Mouse (Mus musculus): ENCODE measurements around the gene Cpa5. TPM values are rescaled to one million over a fixed set of nuclear protein-coding genes. Genes with fewer than 3 reads are reported as not detected.

Cpa5 gene
- total and polyA plus RNA-seq, 2 experiments from 2014 or later: not detected

DNA sequence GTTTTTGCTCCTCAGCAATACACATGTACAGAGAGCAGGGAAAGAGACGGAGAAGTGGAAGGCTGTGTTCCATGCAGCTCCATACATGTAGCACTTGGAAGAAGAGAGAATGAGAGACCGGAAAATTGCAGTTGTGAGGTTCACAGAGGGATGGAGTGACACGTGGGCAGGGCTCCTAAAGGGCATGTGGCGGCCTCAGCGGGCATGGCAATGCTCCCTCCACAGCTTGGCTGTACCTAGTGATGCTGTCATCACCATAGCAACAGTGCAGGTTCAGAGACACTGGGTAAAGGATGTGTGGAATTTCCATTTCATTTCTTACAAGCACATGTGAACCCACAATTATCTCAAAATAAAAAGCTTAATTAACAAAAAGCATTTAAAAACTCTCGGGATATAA lies 67.7 kb downstream of the Cpa5 start:
- Histone ChIP-seq H3K36me3 (ENCODE audit: insufficient read depth) (no peaks in the 10 kb centered on the region), H3K4me3 (ENCODE audit: low read depth, low read length) (no peak overlapping the region), H3K9me3 (ENCODE audit: low read length) (no peaks in the 10 kb centered on the region), H3K9ac (no peak overlapping the region), H3K4me2 (ENCODE audit: low read depth) (no peak overlapping the region), H3K4me1 (ENCODE audit: insufficient read depth) (peaks cover 29% of the 10 kb centered on the region), H3K27me3 (ENCODE audit: insufficient read depth, low read length) (no peaks in the 10 kb centered on the region), H3K27ac (ENCODE audit: low read depth, low read length) (0 out of 2 replicates have a peak overlapping the region, but pooled peaks have one; percentile 42)
- DNase-seq: peak; percentile 59
- ATAC-seq: peak; percentile 72
- 26% methylated on average over 6 of the region's 6 CpGs for WGBS
- no peak for TF ChIP-seq CTCF (IDR thresholded peaks at IDR 0.05; ENCODE audit: low read depth)

DNA sequence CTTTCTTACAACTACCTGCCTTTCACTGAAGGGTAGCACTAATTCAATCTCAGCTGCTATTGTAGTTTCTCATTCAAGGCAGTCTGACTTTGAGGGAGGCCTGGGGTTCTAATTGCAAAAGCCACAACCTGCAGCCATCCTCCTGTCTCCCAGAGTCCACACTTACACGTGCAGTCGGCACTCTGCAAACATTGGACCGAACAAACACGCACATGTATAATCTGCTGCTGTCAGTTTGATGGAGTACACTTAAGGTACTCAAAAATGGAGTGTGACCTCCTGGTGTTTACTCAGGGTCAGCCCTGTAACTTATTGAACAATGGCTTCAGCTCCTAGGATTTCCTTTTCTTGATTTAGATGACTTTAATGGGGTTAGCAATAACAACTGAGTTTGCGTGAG lies 68.8 kb downstream of the Cpa5 start:
- Histone ChIP-seq H3K4me2 (ENCODE audit: low read depth) (no peak overlapping the region), H3K9me3 (ENCODE audit: low read length) (no peaks in the 10 kb centered on the region), H3K27ac (ENCODE audit: low read depth, low read length) (peak overlapping the region; percentile 22; the same call in 1 of the 2 replicates), H3K4me3 (ENCODE audit: low read depth, low read length) (no peak overlapping the region), H3K9ac (no peak overlapping the region), H3K4me1 (ENCODE audit: insufficient read depth) (peaks cover 18% of the 10 kb centered on the region), H3K36me3 (ENCODE audit: insufficient read depth) (no peaks in the 10 kb centered on the region), H3K27me3 (ENCODE audit: insufficient read depth, low read length) (no peaks in the 10 kb centered on the region)
- no peak for ATAC-seq
- DNase-seq: no peak
- no peak for TF ChIP-seq CTCF (IDR thresholded peaks at IDR 0.05; ENCODE audit: low read depth)
- 69% methylated on average over 5 of the region's 5 CpGs for WGBS

DNA sequence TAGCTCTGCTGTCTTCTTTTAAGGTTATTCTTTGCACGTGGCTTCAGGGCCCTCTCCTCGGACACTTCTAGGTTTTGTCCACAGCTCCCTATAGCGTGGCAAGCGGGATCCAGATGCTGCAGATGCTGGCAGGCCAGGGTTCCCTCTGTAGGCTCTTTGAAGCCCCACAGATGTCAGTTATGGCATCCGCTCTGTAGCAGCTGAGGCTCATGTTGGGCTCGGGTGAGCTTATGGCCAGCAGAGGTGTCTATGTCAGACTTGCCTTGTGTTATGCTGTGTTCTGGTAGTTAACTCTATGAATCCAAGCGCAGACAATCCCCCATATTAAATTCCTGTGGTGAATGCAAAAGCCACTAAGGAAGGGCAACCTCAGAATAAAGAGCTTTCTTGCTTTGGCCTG lies 69.6 kb downstream of the Cpa5 start:
- H3K9me3 ChIP-seq (ENCODE audit: low read length): no peaks in the 10 kb centered on the region
- no peaks in the 10 kb centered on the region for H3K36me3 ChIP-seq (ENCODE audit: insufficient read depth)
- no peak for TF ChIP-seq CTCF (IDR thresholded peaks at IDR 0.05; ENCODE audit: low read depth)
- H3K27ac ChIP-seq (ENCODE audit: low read depth, low read length): no peak overlapping the region
- DNase-seq (no peak), ATAC-seq (no peak)
- H3K27me3 ChIP-seq (ENCODE audit: insufficient read depth, low read length): no peaks in the 10 kb centered on the region
- H3K9ac ChIP-seq: no peak overlapping the region
- WGBS: 88% methylated on average over 7 of the region's 7 CpGs
- no peak overlapping the region for H3K4me2 ChIP-seq (ENCODE audit: low read depth)
- H3K4me3 ChIP-seq (ENCODE audit: low read depth, low read length): no peak overlapping the region
- H3K4me1 ChIP-seq (ENCODE audit: insufficient read depth): peaks cover 10% of the 10 kb centered on the region

Other genes starting within 250 kb of the Cpa5 start
- gene Zc3hc1, start 220.0 kb upstream of the Cpa5 start, total RNA-seq (2014; rRNA removed): 56.7 and 57.2 TPM in 2 replicates
- 69.4 and 71.9 TPM in 2 replicates for gene Zc3hc1, start 220.0 kb upstream of the Cpa5 start, polyA plus RNA-seq (2015; fragmentation: Nextera tagmentation; extraction: Ambion mirVana)
- 111 and 160 TPM in 2 replicates for gene Klhdc10, start 209.1 kb upstream of the Cpa5 start, total RNA-seq (2014; rRNA removed)
- gene Klhdc10, start 209.1 kb upstream of the Cpa5 start, polyA plus RNA-seq (2015; fragmentation: Nextera tagmentation; extraction: Ambion mirVana): 17.7 and 24.3 TPM in 2 replicates
- gene Tmem209, start 101.2 kb upstream of the Cpa5 start, total RNA-seq (2014; rRNA removed): 44.4 and 49.8 TPM in 2 replicates
- gene Tmem209, start 101.2 kb upstream of the Cpa5 start, polyA plus RNA-seq (2015; fragmentation: Nextera tagmentation; extraction: Ambion mirVana): 19.7 and 24.2 TPM in 2 replicates
- gene Ssmem1, start 101.2 kb upstream of the Cpa5 start, total RNA-seq (2014; rRNA removed): 0.95 and 1.4 TPM in 2 replicates
- gene Ssmem1, start 101.2 kb upstream of the Cpa5 start, polyA plus RNA-seq (2015; fragmentation: Nextera tagmentation; extraction: Ambion mirVana): 0.29 TPM in 1 of 2 replicates, not detected in the other
- gene Cpa2, start 69.4 kb upstream of the Cpa5 start, total RNA-seq (2014; rRNA removed): 6.8 and 10.0 TPM in 2 replicates
- 16.6 and 17.1 TPM in 2 replicates for gene Cpa2, start 69.4 kb upstream of the Cpa5 start, polyA plus RNA-seq (2015; fragmentation: Nextera tagmentation; extraction: Ambion mirVana)
- gene Cpa4, start 42.6 kb upstream of the Cpa5 start, total RNA-seq (2014; rRNA removed): 0.23 and 0.38 TPM in 2 replicates
- 0.58 and 0.88 TPM in 2 replicates for gene Cpa4, start 42.6 kb upstream of the Cpa5 start, polyA plus RNA-seq (2015; fragmentation: Nextera tagmentation; extraction: Ambion mirVana)
- gene Cpa1, start 28.2 kb downstream of the Cpa5 start, total RNA-seq (2014; rRNA removed): 1.1 TPM in 1 of 2 replicates, not detected in the other
- 0.29 and 0.69 TPM in 2 replicates for gene Cpa1, start 28.2 kb downstream of the Cpa5 start, polyA plus RNA-seq (2015; fragmentation: Nextera tagmentation; extraction: Ambion mirVana)
- 10.2 and 14.1 TPM in 2 replicates for gene Cep41, start 82.7 kb downstream of the Cpa5 start, total RNA-seq (2014; rRNA removed)
- 8.8 and 10.6 TPM in 2 replicates for gene Cep41, start 82.7 kb downstream of the Cpa5 start, polyA plus RNA-seq (2015; fragmentation: Nextera tagmentation; extraction: Ambion mirVana)
- 127 and 212 TPM in 2 replicates for gene Mest, start 112.5 kb downstream of the Cpa5 start, total RNA-seq (2014; rRNA removed)
- 90.4 and 146 TPM in 2 replicates for gene Mest, start 112.5 kb downstream of the Cpa5 start, polyA plus RNA-seq (2015; fragmentation: Nextera tagmentation; extraction: Ambion mirVana)